Mouse (Mus musculus) adrenal gland, postnatal 14 days (tissue): ENCODE results near the gene Cryz. TPM values are rescaled to one million over a fixed set of nuclear protein-coding genes. Genes with fewer than 3 reads are reported as not detected.

Experiments
- total RNA-seq: library from RNA; stranded (reverse); gene quantifications from 2 replicates; pipeline ENCODE4 v1.2.3, GENCODE M21; 2021

The Cryz gene
- total RNA-seq, 1 experiment from 2014 or later: 29.3 TPM

Other genes with a start within 250 kb of the Cryz start
- 7.2 and 9.1 TPM in 2 replicates for gene Tyw3, start 393 bp downstream of the Cryz start, total RNA-seq
- gene Erich3, start 67.1 kb downstream of the Cryz start, total RNA-seq: 0.37 and 0.45 TPM in 2 replicates